Mouse (Mus musculus) thymus, adult 2 months (tissue): ENCODE results near the gene Fbxl5.

Source experiments
- CTCF ChIP-seq: fragments of 200-500 bp; IDR thresholded peaks from 2 replicates; pipeline ENCODE4 v1.5.1; 2012; ENCODE audit warnings: mild to moderate bottlenecking, control low read depth, low read length, moderate library complexity, borderline replicate concordance; ENCODE audit not compliant: control insufficient read depth, poor library complexity, insufficient read depth; ENCODE audit errors: extremely low read depth
- POLR2A ChIP-seq: fragments of 200-500 bp; IDR thresholded peaks from 2 replicates; pipeline ENCODE4 v1.6.1; 2012; ENCODE audit warnings: mild to moderate bottlenecking, low read length, control low read depth, moderate library complexity; ENCODE audit not compliant: control insufficient read depth, poor library complexity, insufficient read depth; ENCODE audit errors: extremely low read depth

DNA sequence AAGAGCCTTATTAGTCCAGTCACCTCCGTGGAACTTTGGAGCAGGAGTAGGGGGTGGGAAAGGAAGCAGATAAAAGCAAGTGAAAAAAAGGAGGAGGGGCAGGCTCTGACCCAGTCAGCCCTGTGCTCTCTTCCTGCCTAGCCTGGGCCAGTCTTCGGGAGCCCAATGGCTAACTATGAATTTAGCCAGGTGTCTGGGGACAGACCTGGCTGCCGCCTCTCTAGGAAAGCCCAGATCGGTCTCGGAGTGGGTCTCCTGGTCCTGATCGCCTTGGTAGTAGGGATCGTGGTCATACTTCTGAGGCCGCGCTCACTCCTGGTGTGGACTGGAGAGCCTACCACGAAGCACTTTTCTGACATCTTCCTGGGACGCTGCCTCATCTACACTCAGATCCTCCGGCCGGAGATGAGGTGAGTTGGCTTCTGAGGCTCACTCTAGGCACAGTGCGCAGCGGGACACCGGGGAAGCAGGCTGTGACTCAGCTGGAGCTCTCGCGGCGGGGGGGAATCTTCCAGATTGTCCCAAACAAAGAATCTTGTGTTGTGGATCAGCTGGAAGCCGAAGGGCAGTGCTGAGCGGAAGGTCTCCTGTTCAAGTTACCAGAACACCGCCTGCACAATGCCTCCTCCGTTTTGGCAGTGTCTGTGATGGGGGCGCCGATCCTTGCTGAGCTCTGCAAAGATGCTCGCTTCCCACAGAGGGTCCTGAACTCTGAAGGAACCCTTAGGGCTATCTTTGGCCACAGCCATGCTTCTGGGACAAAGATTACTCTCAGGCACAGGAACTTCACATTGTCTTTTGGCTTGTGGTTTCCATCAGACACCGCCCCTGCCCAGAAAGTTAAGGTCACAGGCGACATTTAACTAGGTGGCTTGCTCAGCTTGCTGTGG is 47.5 kb upstream of the Fbxl5 start:
- no peak for TF ChIP-seq CTCF
- no peak for TF ChIP-seq POLR2A
